Mouse (Mus musculus) lung, postnatal 0 days (tissue): ENCODE results near the gene Olfr1079. TPM values are rescaled to one million over a fixed set of nuclear protein-coding genes. Genes with fewer than 3 reads are reported as not detected.
"Not testable (repeated sequence)": the region's sequence is repeated elsewhere in the genome, so short reads cannot be mapped to it uniquely, and the experiment has no call there.

Source experiments
- ATAC-seq: fragments of 200-750 bp; cut with Nextera tagmentation; 2 replicates; pipeline ENCODE4 v1.8.0; 2017; ENCODE audit warnings: moderate library complexity
- DNase-seq: peaks from one replicate; pipeline ENCODE4 v3.0.0-alpha.2; 2016; ENCODE audit warnings: low spot score
- H3K27ac ChIP-seq: fragments of 300-500 bp; sonication (generic); 2 replicates; pipeline ENCODE4 v1.5.1; 2014; ENCODE audit warnings: antibody characterized with exemption, mild to moderate bottlenecking, low read length, mixed read lengths
- H3K27me3 ChIP-seq: fragments of 300-500 bp; sonication (generic); replicated peaks from 2 replicates; pipeline ENCODE4 v1.6.1; 2014; ENCODE audit warnings: low read length, mixed read lengths; ENCODE audit not compliant: insufficient read depth
- H3K36me3 ChIP-seq: fragments of 300-500 bp; sonication (generic); 2 replicates; pipeline ENCODE4 v1.6.1; 2014; ENCODE audit warnings: low read length, mixed read lengths; ENCODE audit not compliant: insufficient read depth
- H3K4me1 ChIP-seq: fragments of 300-500 bp; sonication (generic); 2 replicates; pipeline ENCODE4 v1.6.1; 2014; ENCODE audit warnings: antibody characterized with exemption, low read depth, low read length, mixed read lengths; ENCODE audit not compliant: insufficient read depth
- H3K4me2 ChIP-seq: fragments of 300-500 bp; sonication (generic); replicated peaks from 2 replicates; pipeline ENCODE4 v1.6.1; 2014; ENCODE audit warnings: low read depth, mild to moderate bottlenecking, low read length, moderate library complexity, mixed read lengths
- H3K4me3 ChIP-seq: fragments of 300-500 bp; sonication (generic); 2 replicates; pipeline ENCODE4 v1.5.1; 2014; ENCODE audit warnings: low read depth, low read length
- H3K9ac ChIP-seq: fragments of 300-500 bp; sonication (generic); replicated peaks from 2 replicates; pipeline ENCODE4 v1.6.1; 2014; ENCODE audit warnings: low read depth, mild to moderate bottlenecking
- H3K9me3 ChIP-seq: fragments of 300-500 bp; sonication (generic); 2 replicates; pipeline ENCODE4 v1.6.1; 2016; ENCODE audit warnings: low read length, mixed read lengths
- CTCF ChIP-seq: IDR thresholded peaks from 2 replicates; pipeline ENCODE4 v1.5.1; 2016; ENCODE audit warnings: antibody characterized with exemption, mild to moderate bottlenecking
- EP300 ChIP-seq: IDR thresholded peaks from 2 replicates; pipeline ENCODE4 v1.6.1; 2016; ENCODE audit warnings: antibody characterized with exemption, mild to moderate bottlenecking, control low read depth
- WGBS: fragments of 180-500 bp; shearing (Covaris S2); extraction: QIAGEN DNeasy Blood & Tissue Kit; methylation state at CpG from one replicate; pipeline ENCODE4 v1.1.7; 2014; 5-methylcytosine and 5-hydroxymethylcytosine counted together
- polyA plus RNA-seq: library from polyadenylated mRNA; unstranded; fragments of >200 nt; fragmentation: Nextera tagmentation; extraction: Ambion mirVana; gene quantifications from 2 replicates; pipeline ENCODE4 v1.2.1, GENCODE M21; 2015

The Olfr1079 gene
- not detected in 2 replicates for polyA plus RNA-seq

GRCm38 (mm10) chr2:86542380-86542779 lies at the start of gene Olfr1079:
Gene Olfr1079, minus strand, starts transcription at chr2:86542480.
- Histone ChIP-seq H3K36me3 (no peaks in the 10 kb centered on the region), H3K4me2 (no peak within 1 kb of the TSS), H3K4me3 (no peak within 1 kb of the TSS), H3K4me1 (no peaks in the 10 kb centered on the region), H3K9ac (no peak within 1 kb of the TSS), H3K27me3 (no peaks in the 10 kb centered on the region), H3K27ac (no peak within 1 kb of the TSS), H3K9me3 (no peaks in the 10 kb centered on the region)
- TF ChIP-seq EP300, result no peak
- no peak for TF ChIP-seq CTCF
- ATAC-seq, result no peak
- WGBS, result 47% methylated on average over 1 of the region's 1 CpGs
- DNase-seq, result no peak

DNA sequence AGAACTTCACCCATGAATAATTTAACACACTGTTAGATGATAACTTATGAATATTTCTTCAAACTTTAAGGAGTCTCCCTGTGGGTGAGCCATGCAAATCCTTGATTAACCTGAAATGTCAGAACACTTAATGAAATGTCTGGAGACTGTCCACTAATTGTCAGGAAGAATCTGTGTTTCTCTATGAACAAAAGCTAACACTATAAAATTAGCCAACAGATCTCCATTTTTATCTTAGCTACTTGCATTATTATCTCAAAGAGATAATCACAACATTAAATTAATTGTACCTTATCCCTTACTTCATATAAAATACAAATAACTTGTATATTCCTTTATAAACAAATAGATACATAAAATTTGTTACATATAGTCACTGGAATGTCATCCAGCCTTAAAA lies 15.9 kb upstream of the Olfr1079 start, which contains the start of gene Olfr1080:
Olfr1080 (minus strand) TSS at position 101 of the 400 bp plus-strand sequence.
- not testable (repeated sequence) for H3K27me3 ChIP-seq, H3K27ac ChIP-seq, H3K4me2 ChIP-seq, DNase-seq, H3K4me1 ChIP-seq, H3K9me3 ChIP-seq, H3K36me3 ChIP-seq, H3K9ac ChIP-seq, H3K4me3 ChIP-seq, ATAC-seq

DNA sequence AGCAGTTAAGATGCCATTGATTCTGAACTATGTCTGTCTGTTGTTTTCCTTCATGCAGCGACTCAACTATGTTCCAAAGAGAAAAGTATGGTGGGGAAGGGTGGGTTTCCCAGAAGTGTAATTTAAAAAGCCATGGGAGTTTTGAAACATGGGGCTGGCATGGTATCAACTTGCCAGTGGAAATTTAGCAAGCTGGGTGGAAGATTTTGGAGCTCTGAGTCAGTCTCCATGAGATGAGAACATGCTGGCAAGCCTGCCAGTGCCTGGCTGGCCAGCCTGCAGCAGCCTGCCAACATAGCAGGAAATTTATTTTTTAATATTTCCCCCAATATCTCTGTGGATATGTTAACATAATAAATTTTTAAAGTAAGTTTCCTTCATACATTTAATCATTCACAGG lies 11.3 kb downstream of the Olfr1079 start:
- Histone ChIP-seq H3K9me3 (no peaks in the 10 kb centered on the region), H3K4me3 (no peak overlapping the region), H3K4me2 (no peak overlapping the region), H3K27me3 (no peaks in the 10 kb centered on the region), H3K27ac (no peak overlapping the region), H3K9ac (no peak overlapping the region), H3K4me1 (no peaks in the 10 kb centered on the region), H3K36me3 (no peaks in the 10 kb centered on the region)
- DNase-seq, result no peak
- ATAC-seq, result no peak
- TF ChIP-seq EP300 (no peak), CTCF (no peak)
- 68% methylated on average over 1 of the region's 1 CpGs for WGBS

GRCm38 (mm10) chr2:86508161-86508560 lies 34.1 kb downstream of the Olfr1079 start, which contains the start of gene Olfr1076:
Gene Olfr1076, plus strand, starts transcription at chr2:86508461.
- Histone ChIP-seq H3K4me2 (no peak within 1 kb of the TSS), H3K36me3 (no peaks in the 10 kb centered on the region)
- 78% methylated on average over 1 of the region's 1 CpGs for WGBS

DNA sequence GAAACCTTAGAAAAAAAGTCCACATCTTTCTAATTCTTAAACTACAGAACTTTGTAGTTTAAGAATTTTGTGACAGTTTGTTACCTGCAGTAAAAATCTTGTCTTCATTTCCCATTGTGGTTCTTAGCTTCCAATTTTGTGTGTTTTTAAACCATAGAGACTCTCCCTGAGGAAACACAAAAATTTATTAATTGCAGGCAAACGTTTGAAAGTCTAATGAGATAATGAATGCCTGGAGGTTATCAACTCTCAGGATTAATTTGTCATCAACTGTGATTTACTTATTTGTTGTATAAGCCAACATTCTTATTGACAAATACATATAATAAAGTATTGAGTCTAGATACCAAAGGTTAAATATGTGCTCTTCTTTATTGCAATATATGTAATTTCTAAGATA lies 55.0 kb downstream of the Olfr1079 start, which contains the start of gene Olfr228:
Olfr228 (minus strand) TSS at position 101 of the 400 bp plus-strand sequence.
- H3K9ac ChIP-seq, result no peak within 1 kb of the TSS
- no peaks in the 10 kb centered on the region for H3K9me3 ChIP-seq
- DNase-seq, result no peak
- no peaks in the 10 kb centered on the region for H3K36me3 ChIP-seq
- no peak within 1 kb of the TSS for H3K27ac ChIP-seq
- no peak within 1 kb of the TSS for H3K4me2 ChIP-seq
- 39% methylated on average over 1 of the region's 1 CpGs for WGBS
- no peaks in the 10 kb centered on the region for H3K27me3 ChIP-seq
- no peak for ATAC-seq
- no peak within 1 kb of the TSS for H3K4me3 ChIP-seq
- TF ChIP-seq EP300 (no peak), CTCF (no peak)
- H3K4me1 ChIP-seq, result no peaks in the 10 kb centered on the region

More at GRCm38 (mm10) chr2:86508161-86508560, 34.1 kb downstream of the Olfr1079 start, which contains the start of gene Olfr1076:
- TF ChIP-seq CTCF (no peak), EP300 (no peak)
- no peaks in the 10 kb centered on the region for H3K9me3 ChIP-seq
- H3K27me3 ChIP-seq, result no peaks in the 10 kb centered on the region
- H3K4me3 ChIP-seq, result no peak within 1 kb of the TSS
- H3K9ac ChIP-seq, result no peak within 1 kb of the TSS
- no peak for DNase-seq
- ATAC-seq, result no peak
- no peak within 1 kb of the TSS for H3K27ac ChIP-seq
- H3K4me1 ChIP-seq, result no peaks in the 10 kb centered on the region

Other genes with a start within 250 kb of the Olfr1079 start
- gene Olfr1053, start 227.2 kb downstream of the Olfr1079 start, polyA plus RNA-seq, result not detected in 2 replicates
- gene Olfr1054, start 207.0 kb downstream of the Olfr1079 start, polyA plus RNA-seq, result not detected in 2 replicates
- gene Olfr1055, start 192.2 kb downstream of the Olfr1079 start, polyA plus RNA-seq, result not detected in 2 replicates
- gene Olfr1056, start 180.0 kb downstream of the Olfr1079 start, polyA plus RNA-seq, result not detected in 2 replicates
- not detected in 2 replicates for gene Olfr1057, start 164.1 kb downstream of the Olfr1079 start, polyA plus RNA-seq
- gene Olfr1058, start 153.9 kb downstream of the Olfr1079 start, polyA plus RNA-seq, result not detected in 2 replicates
- not detected in 2 replicates for gene Olfr1061, start 128.4 kb downstream of the Olfr1079 start, polyA plus RNA-seq
- not detected in 2 replicates for gene Olfr1062, start 115.7 kb downstream of the Olfr1079 start, polyA plus RNA-seq
- gene Olfr1065, start 91.9 kb downstream of the Olfr1079 start, polyA plus RNA-seq, result not detected in 2 replicates
- not detected in 2 replicates for gene Olfr1066, start 86.2 kb downstream of the Olfr1079 start, polyA plus RNA-seq
- gene Olfr228, start 55.1 kb downstream of the Olfr1079 start, polyA plus RNA-seq, result not detected in 2 replicates
- gene Olfr1076, start 34.0 kb downstream of the Olfr1079 start, polyA plus RNA-seq, result not detected in 2 replicates
- gene Olfr1080, start 15.8 kb upstream of the Olfr1079 start, polyA plus RNA-seq, result not detected in 2 replicates
- not detected in 2 replicates for gene Olfr1082, start 56.5 kb upstream of the Olfr1079 start, polyA plus RNA-seq
- gene Olfr1084, start 97.2 kb upstream of the Olfr1079 start, polyA plus RNA-seq, result not detected in 2 replicates
- not detected in 2 replicates for gene Olfr1085, start 119.5 kb upstream of the Olfr1079 start, polyA plus RNA-seq
- not detected in 2 replicates for gene Olfr1086, start 137.6 kb upstream of the Olfr1079 start, polyA plus RNA-seq
- not detected in 2 replicates for gene Olfr1087, start 155.9 kb upstream of the Olfr1079 start, polyA plus RNA-seq
- gene Olfr1089, start 191.2 kb upstream of the Olfr1079 start, polyA plus RNA-seq, result not detected in 2 replicates
- gene Olfr1090, start 216.5 kb upstream of the Olfr1079 start, polyA plus RNA-seq, result not detected in 2 replicates
- gene Olfr1093, start 240.0 kb upstream of the Olfr1079 start, polyA plus RNA-seq, result not detected in 2 replicates